Mouse (Mus musculus) small intestine, adult 2 months (tissue): Measurements from ENCODE around the gene Nmnat2. TPM values are rescaled to one million over a fixed set of nuclear protein-coding genes. Genes with fewer than 3 reads are reported as not detected.

Experiments
- H3K27ac ChIP-seq: fragments of 200-500 bp; 2 replicates; pipeline ENCODE4 v1.5.1; 2012; ENCODE audit warnings: low read depth, low read length, control low read depth, inconsistent platforms; ENCODE audit not compliant: insufficient read depth
- H3K27me3 ChIP-seq: fragments of 200-500 bp; 2 replicates; pipeline ENCODE4 v1.6.1; 2012; ENCODE audit warnings: mild to moderate bottlenecking, moderate library complexity, low read length, inconsistent platforms; ENCODE audit not compliant: control insufficient read depth, insufficient read depth
- H3K36me3 ChIP-seq: fragments of 200-500 bp; 2 replicates; pipeline ENCODE4 v1.6.1; 2012; ENCODE audit warnings: mild to moderate bottlenecking, low read length, control low read depth, inconsistent platforms; ENCODE audit not compliant: control insufficient read depth, insufficient read depth
- H3K4me1 ChIP-seq: fragments of 200-500 bp; 2 replicates; pipeline ENCODE4 v1.6.1; 2012; ENCODE audit warnings: low read length, inconsistent platforms, mixed read lengths; ENCODE audit not compliant: control insufficient read depth, insufficient read depth, insufficient read length
- H3K4me3 ChIP-seq: fragments of 200-500 bp; 2 replicates; pipeline ENCODE4 v1.5.1; 2012; ENCODE audit warnings: low read depth, mild to moderate bottlenecking, control low read depth, inconsistent platforms, low read length, moderate library complexity
- CTCF ChIP-seq: fragments of 200-500 bp; IDR thresholded peaks from 2 replicates; pipeline ENCODE4 v1.5.1; 2012; ENCODE audit warnings: low read depth, mild to moderate bottlenecking, control low read depth, inconsistent platforms, low read length, moderate library complexity, mixed read lengths; ENCODE audit not compliant: insufficient replicate concordance, insufficient read length; ENCODE audit errors: extremely low read depth
- POLR2A ChIP-seq: fragments of 200-500 bp; IDR thresholded peaks from 2 replicates; pipeline ENCODE4 v1.6.1; 2012; ENCODE audit warnings: low read depth, mild to moderate bottlenecking, control low read depth, inconsistent platforms, low read length, moderate library complexity
- WGBS: fragments of 180-500 bp; shearing (Covaris S2); methylation state at CpG from one replicate; pipeline ENCODE4 v1.1.7; 2018; 5-methylcytosine and 5-hydroxymethylcytosine counted together
- polyA plus RNA-seq: library from polyadenylated mRNA; depleted of rRNA; stranded (reverse); fragments of >200 nt; gene quantifications from 2 replicates; pipeline ENCODE4 v1.2.3, GENCODE M21; 2012

Gene Nmnat2
- polyA plus RNA-seq, 1 experiment = 0.35 TPM

DNA sequence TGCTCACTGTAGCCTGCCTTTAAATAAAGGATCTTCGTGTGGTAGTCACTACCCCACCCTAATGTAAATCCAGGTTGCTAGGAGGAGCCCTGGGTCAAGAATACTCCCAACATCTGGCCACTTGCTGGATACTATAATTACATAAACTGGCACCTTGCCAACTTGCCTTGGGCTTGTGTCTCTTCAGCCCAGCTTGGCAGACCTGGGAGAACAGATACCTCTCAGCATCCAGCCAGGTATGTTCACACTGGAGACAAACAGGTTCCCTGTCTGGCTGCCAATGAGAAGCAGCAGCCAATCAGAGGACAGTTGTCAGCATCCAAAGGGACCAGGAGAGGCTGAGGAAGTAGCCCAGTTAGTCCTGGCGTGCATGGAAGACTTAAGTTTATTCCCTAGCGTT lies 64.8 kb downstream of the Nmnat2 start:
- Histone ChIP-seq H3K27me3 (no peaks in the 10 kb centered on the region), H3K4me3 (no peak overlapping the region), H3K36me3 (no peaks in the 10 kb centered on the region), H3K27ac (no peak overlapping the region), H3K4me1 (no peaks in the 10 kb centered on the region)
- no peak for TF ChIP-seq CTCF
- no peak for TF ChIP-seq POLR2A
- 66% methylated on average over 3 of the region's 3 CpGs for WGBS

GRCm38 (mm10) chr1:153021034-153021638 lies 66.3 kb downstream of the Nmnat2 start:
- WGBS = 50% methylated on average over 7 of the region's 7 CpGs
- H3K36me3 ChIP-seq = no peaks in the 10 kb centered on the region
- H3K4me3 ChIP-seq = no peak overlapping the region
- TF ChIP-seq POLR2A (no peak), CTCF (no peak)
- H3K27ac ChIP-seq = no peak overlapping the region
- H3K4me1 ChIP-seq = no peaks in the 10 kb centered on the region
- H3K27me3 ChIP-seq = no peaks in the 10 kb centered on the region

- H3K27ac ChIP-seq = no peak overlapping the region
- no peak for TF ChIP-seq CTCF
- no peak for TF ChIP-seq POLR2A
- H3K4me3 ChIP-seq = no peak overlapping the region
- 84% methylated on average over 4 of the region's 4 CpGs for WGBS
- no peaks in the 10 kb centered on the region for H3K36me3 ChIP-seq
- H3K27me3 ChIP-seq = no peaks in the 10 kb centered on the region
- no peaks in the 10 kb centered on the region for H3K4me1 ChIP-seq
Observed at GRCm38 (mm10) chr1:153023018-153023417, 68.2 kb downstream of the Nmnat2 start.

DNA sequence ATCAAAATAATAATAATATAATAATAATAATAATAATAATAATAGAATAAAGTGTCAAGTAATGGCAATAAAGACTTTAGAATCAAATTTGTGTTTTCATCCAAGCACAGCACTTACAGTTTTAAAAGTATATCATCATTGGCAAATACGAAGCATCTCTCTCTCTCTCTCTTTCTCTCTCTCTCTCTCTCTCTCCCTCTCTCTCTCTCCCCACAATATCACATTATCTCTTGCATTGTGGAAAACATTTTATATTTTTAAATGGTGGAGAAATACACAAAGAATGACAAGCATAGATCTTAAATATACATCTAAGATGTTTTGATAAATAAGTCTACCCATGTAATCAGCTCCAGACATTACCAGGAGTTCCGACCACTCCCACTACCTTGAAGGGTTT lies 69.1 kb downstream of the Nmnat2 start:
- Histone ChIP-seq H3K36me3 (no peaks in the 10 kb centered on the region), H3K4me1 (no peaks in the 10 kb centered on the region), H3K27me3 (no peaks in the 10 kb centered on the region), H3K27ac (no peak overlapping the region), H3K4me3 (no peak overlapping the region)
- WGBS = 87% methylated on average over 2 of the region's 2 CpGs
- TF ChIP-seq CTCF = no peak
- TF ChIP-seq POLR2A = no peak

GRCm38 (mm10) chr1:153024453-153024852 lies 69.7 kb downstream of the Nmnat2 start:
- H3K4me1 ChIP-seq = no peaks in the 10 kb centered on the region
- WGBS = 51% methylated on average over 2 of the region's 2 CpGs
- no peaks in the 10 kb centered on the region for H3K36me3 ChIP-seq

DNA sequence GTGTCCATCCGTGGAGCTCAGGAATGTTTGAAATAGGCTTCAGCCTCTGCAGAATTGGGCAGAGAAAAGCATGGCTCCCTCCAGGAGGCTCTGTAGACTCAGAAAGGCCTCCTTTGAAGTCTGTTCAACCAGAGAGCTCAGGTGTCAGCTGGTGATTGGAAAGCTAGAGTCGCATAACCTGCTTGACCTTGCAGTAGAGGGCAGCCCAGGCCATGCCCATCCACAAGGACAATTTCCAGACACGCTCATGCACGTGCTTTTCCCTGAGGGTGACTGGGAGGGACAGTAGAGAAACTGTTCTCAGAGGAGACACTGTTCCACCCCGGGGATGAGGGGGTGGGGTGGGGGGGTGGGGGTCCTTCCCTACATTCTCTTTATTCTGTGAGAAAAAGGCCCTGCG lies 76.6 kb downstream of the Nmnat2 start:
- Histone ChIP-seq H3K4me3 (no peak overlapping the region), H3K36me3 (no peaks in the 10 kb centered on the region), H3K27ac (no peak overlapping the region), H3K27me3 (no peaks in the 10 kb centered on the region), H3K4me1 (peaks cover 2% of the 10 kb centered on the region; the same call in 1 of the 2 replicates)
- TF ChIP-seq POLR2A (no peak), CTCF (no peak)
- 64% methylated on average over 6 of the region's 6 CpGs for WGBS

More at GRCm38 (mm10) chr1:153024453-153024852, 69.7 kb downstream of the Nmnat2 start:
- H3K27me3 ChIP-seq = no peaks in the 10 kb centered on the region
- TF ChIP-seq CTCF (no peak), POLR2A (no peak)
- no peak overlapping the region for H3K4me3 ChIP-seq
- no peak overlapping the region for H3K27ac ChIP-seq

- Histone ChIP-seq H3K4me1 (peaks cover 2% of the 10 kb centered on the region; the same call in 1 of the 2 replicates), H3K4me3 (no peak overlapping the region), H3K27me3 (no peaks in the 10 kb centered on the region), H3K27ac (no peak overlapping the region), H3K36me3 (no peaks in the 10 kb centered on the region)
- TF ChIP-seq POLR2A = no peak
- TF ChIP-seq CTCF = no peak
- 67% methylated on average over 12 of the region's 12 CpGs for WGBS
Observed at GRCm38 (mm10) chr1:153031954-153032353, 77.2 kb downstream of the Nmnat2 start.
